Mouse (Mus musculus): ENCODE data around the gene Gm21970. TPM values are rescaled to one million over a fixed set of nuclear protein-coding genes. Genes with fewer than 3 reads are reported as not detected.

Gene Gm21970
- polyA plus RNA-seq, 2 experiments = 0.04 TPM; not detected in 1

- ATAC-seq (ENCODE audit: insufficient read depth) (peak; percentile 17; the same call in 1 of the 2 replicates), DNase-seq (ENCODE audit: low read depth in 3 of 3, low spot score in 3 of 3) (no peak)
- Histone ChIP-seq H3K9ac (replicated peaks) (peak overlapping the region; percentile 67), H3K36me3 (replicated peaks; ENCODE audit: control insufficient read depth, insufficient read depth, low read depth) (no peaks in the 10 kb centered on the region), H3K4me1 (replicated peaks; ENCODE audit: control insufficient read depth in 2 of 2, insufficient read depth in 2 of 2, low read length in 1 of 2) (peaks cover 51 to 77% of the 10 kb centered on the region in 2 experiments), H3K27ac (peak overlapping the region; percentile 92), H3K4me2 (ENCODE audit: low read depth) (peak overlapping the region; percentile 31), H3K9me3 (ENCODE audit: control insufficient read depth, low read length) (no peaks in the 10 kb centered on the region), H3K27me3 (ENCODE audit: control insufficient read depth, insufficient read depth, low read length) (no peaks in the 10 kb centered on the region), H3K4me3 (ENCODE audit: insufficient read depth in 1 of 2, low read depth in 2 of 2, low read length in 2 of 2) (no peak overlapping the region)
- TF ChIP-seq EP300 (IDR thresholded peaks at IDR 0.05; ENCODE audit: low read depth) (0 out of 2 replicates have a peak, but pooled peaks have one; percentile 6), CTCF (IDR thresholded peaks at IDR 0.05; ENCODE audit: low read depth) (no peak)
- 44% methylated on average over 8 of the region's 8 CpGs for WGBS (ENCODE audit: insufficient replicate concordance)
Observed at GRCm38 (mm10) chr16:91446778-91447511, 55.4 kb downstream of the Gm21970 start.

- H3K27ac ChIP-seq = peak overlapping the region; percentile 92
- H3K4me2 ChIP-seq (ENCODE audit: low read depth) = peak overlapping the region; percentile 31
- DNase-seq (ENCODE audit: low read depth in 3 of 3, low spot score in 3 of 3) (no peak), ATAC-seq (ENCODE audit: insufficient read depth) (peak; percentile 14; the same call in 1 of the 2 replicates)
- TF ChIP-seq CTCF (IDR thresholded peaks at IDR 0.05; ENCODE audit: low read depth) (no peak), EP300 (IDR thresholded peaks at IDR 0.05; ENCODE audit: low read depth) (no peak)
- H3K9me3 ChIP-seq (ENCODE audit: control insufficient read depth, low read length) = no peaks in the 10 kb centered on the region
- H3K36me3 ChIP-seq (replicated peaks; ENCODE audit: control insufficient read depth, insufficient read depth, low read depth) = no peaks in the 10 kb centered on the region
- 65% methylated on average over 6 of the region's 6 CpGs for WGBS (ENCODE audit: insufficient replicate concordance)
- peaks cover 49 to 78% of the 10 kb centered on the region in 2 experiments for H3K4me1 ChIP-seq (replicated peaks; ENCODE audit: control insufficient read depth in 2 of 2, insufficient read depth in 2 of 2, low read length in 1 of 2)
- H3K27me3 ChIP-seq (ENCODE audit: control insufficient read depth, insufficient read depth, low read length) = no peaks in the 10 kb centered on the region
- peak overlapping the region; percentile 67 for H3K9ac ChIP-seq (replicated peaks)
- H3K4me3 ChIP-seq (ENCODE audit: insufficient read depth in 1 of 2, low read depth in 2 of 2, low read length in 2 of 2) = no peak overlapping the region
Observed at GRCm38 (mm10) chr16:91447512-91447900, 56.0 kb downstream of the Gm21970 start.

GRCm38 (mm10) chr16:91448088-91448487 is 56.6 kb downstream of the Gm21970 start:
- Histone ChIP-seq H3K4me1 (replicated peaks; ENCODE audit: control insufficient read depth in 2 of 2, insufficient read depth in 2 of 2, low read length in 1 of 2) (peaks cover 43 to 75% of the 10 kb centered on the region in 2 experiments), H3K36me3 (replicated peaks; ENCODE audit: control insufficient read depth, insufficient read depth, low read depth) (no peaks in the 10 kb centered on the region), H3K9me3 (ENCODE audit: control insufficient read depth, low read length) (no peaks in the 10 kb centered on the region), H3K27me3 (ENCODE audit: control insufficient read depth, insufficient read depth, low read length) (no peaks in the 10 kb centered on the region), H3K27ac (peak overlapping the region; percentile 92), H3K4me2 (ENCODE audit: low read depth) (peak overlapping the region; percentile 31), H3K4me3 (ENCODE audit: insufficient read depth in 1 of 2, low read depth in 2 of 2, low read length in 2 of 2) (no peak overlapping the region), H3K9ac (replicated peaks) (peak overlapping the region; percentile 67)
- 51% methylated on average over 5 of the region's 5 CpGs for WGBS (ENCODE audit: insufficient replicate concordance)
- DNase-seq (ENCODE audit: low read depth in 3 of 3, low spot score in 3 of 3) (no peak), ATAC-seq (ENCODE audit: insufficient read depth) (peak; percentile 75)
- TF ChIP-seq CTCF (IDR thresholded peaks at IDR 0.05; ENCODE audit: low read depth) = 0 out of 2 replicates have a peak, but pooled peaks have one; percentile 1
- TF ChIP-seq EP300 (IDR thresholded peaks at IDR 0.05; ENCODE audit: low read depth) = no peak

GRCm38 (mm10) chr16:91448895-91449294 is 57.4 kb downstream of the Gm21970 start:
- Histone ChIP-seq H3K27ac (peak overlapping the region; percentile 92), H3K4me2 (ENCODE audit: low read depth) (no peak overlapping the region), H3K4me3 (ENCODE audit: insufficient read depth in 1 of 2, low read depth in 2 of 2, low read length in 2 of 2) (no peak overlapping the region), H3K27me3 (ENCODE audit: control insufficient read depth, insufficient read depth, low read length) (no peaks in the 10 kb centered on the region), H3K9ac (replicated peaks) (no peak overlapping the region), H3K4me1 (replicated peaks; ENCODE audit: control insufficient read depth in 2 of 2, insufficient read depth in 2 of 2, low read length in 1 of 2) (peaks cover 39 to 67% of the 10 kb centered on the region in 2 experiments), H3K36me3 (replicated peaks; ENCODE audit: control insufficient read depth, insufficient read depth, low read depth) (no peaks in the 10 kb centered on the region), H3K9me3 (ENCODE audit: control insufficient read depth, low read length) (no peaks in the 10 kb centered on the region)
- DNase-seq (ENCODE audit: low read depth in 3 of 3, low spot score in 3 of 3) = no peak
- TF ChIP-seq EP300 (IDR thresholded peaks at IDR 0.05; ENCODE audit: low read depth) (no peak), CTCF (IDR thresholded peaks at IDR 0.05; ENCODE audit: low read depth) (no peak)
- WGBS (ENCODE audit: insufficient replicate concordance) = 34% methylated on average over 7 of the region's 7 CpGs
- peak; percentile 55 for ATAC-seq (ENCODE audit: insufficient read depth)

Measured in liver, embryonic 14.5 days (tissue).